Mouse (Mus musculus): ENCODE measurements around the gene Cdcp2.

Gene Cdcp2

GRCm38 (mm10) chr4:107135663-107136062 is 39.0 kb downstream of the Cdcp2 start:
- DNase-seq = no peak

- DNase-seq = no peak
These were observed 39.8 kb downstream of the Cdcp2 start for GRCm38 (mm10) chr4:107136531-107136930.

GRCm38 (mm10) chr4:107138948-107139835 is 42.5 kb downstream of the Cdcp2 start:
- no peak for DNase-seq

- DNase-seq = peak; percentile 47
These were observed 43.3 kb downstream of the Cdcp2 start for GRCm38 (mm10) chr4:107139836-107140631.

GRCm38 (mm10) chr4:107143511-107143910 is 46.8 kb downstream of the Cdcp2 start:
- DNase-seq = no peak

GRCm38 (mm10) chr4:107150991-107151390 is 54.3 kb downstream of the Cdcp2 start:
- no peak for DNase-seq

GRCm38 (mm10) chr4:107152571-107152970 is 55.9 kb downstream of the Cdcp2 start:
- no peak for DNase-seq

GRCm38 (mm10) chr4:107156983-107157401 is 60.3 kb downstream of the Cdcp2 start:
- no peak for DNase-seq

GRCm38 (mm10) chr4:107159166-107159773 is 62.6 kb downstream of the Cdcp2 start:
- no peak for DNase-seq

GRCm38 (mm10) chr4:107160181-107160580 is 63.5 kb downstream of the Cdcp2 start:
- DNase-seq = no peak
